Mouse (Mus musculus) megakaryocyte, embryonic 14.5 days (primary cell): Measurements from ENCODE around the gene B3gnt6.

Experiments used
- FLI1 ChIP-seq: IDR thresholded peaks from 2 replicates; pipeline ENCODE4 v1.6.1; 2012; ENCODE audit warnings: low read length, inconsistent platforms, mixed read lengths
- GATA1 ChIP-seq: IDR thresholded peaks from 3 replicates; pipeline ENCODE4 v1.6.1; 2012; ENCODE audit warnings: mixed read lengths, low read length, inconsistent platforms, borderline replicate concordance

DNA sequence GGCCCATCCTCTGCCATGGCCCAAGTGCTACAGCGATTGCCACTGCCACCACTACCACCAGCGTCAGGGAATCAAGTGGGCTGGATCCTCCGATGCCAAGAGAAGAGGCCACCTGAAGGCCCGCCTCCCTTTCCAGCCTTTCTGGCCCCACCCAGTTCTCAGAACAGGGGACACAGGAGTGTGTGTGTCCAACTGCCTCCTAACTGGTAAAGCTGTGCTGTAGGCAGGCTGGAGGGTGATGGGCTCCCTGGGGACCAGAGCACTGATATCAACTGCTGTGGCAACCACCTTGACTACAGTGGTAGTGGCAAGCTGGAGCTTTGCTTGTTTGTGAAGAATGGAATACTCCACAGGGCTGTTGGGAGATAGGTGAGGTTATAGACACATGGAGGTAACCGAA, 53.9 kb downstream of the B3gnt6 start, which contains the start of gene Omp:
- no peak for TF ChIP-seq GATA1
- no peak for TF ChIP-seq FLI1
